Mouse (Mus musculus) olfactory bulb, adult 2 months (tissue): ENCODE measurements around the gene Rpl13.

Source experiments
- CTCF ChIP-seq: fragments of 200-500 bp; IDR thresholded peaks from 2 replicates; pipeline ENCODE4 v1.5.1; 2012; ENCODE audit warnings: low read depth, mild to moderate bottlenecking, low read length, moderate library complexity; ENCODE audit not compliant: insufficient read depth
- POLR2A ChIP-seq: fragments of 200-500 bp; IDR thresholded peaks from 2 replicates; pipeline ENCODE4 v1.6.1; 2012; ENCODE audit warnings: mild to moderate bottlenecking, low read depth, low read length, moderate library complexity; ENCODE audit not compliant: insufficient read depth

DNA sequence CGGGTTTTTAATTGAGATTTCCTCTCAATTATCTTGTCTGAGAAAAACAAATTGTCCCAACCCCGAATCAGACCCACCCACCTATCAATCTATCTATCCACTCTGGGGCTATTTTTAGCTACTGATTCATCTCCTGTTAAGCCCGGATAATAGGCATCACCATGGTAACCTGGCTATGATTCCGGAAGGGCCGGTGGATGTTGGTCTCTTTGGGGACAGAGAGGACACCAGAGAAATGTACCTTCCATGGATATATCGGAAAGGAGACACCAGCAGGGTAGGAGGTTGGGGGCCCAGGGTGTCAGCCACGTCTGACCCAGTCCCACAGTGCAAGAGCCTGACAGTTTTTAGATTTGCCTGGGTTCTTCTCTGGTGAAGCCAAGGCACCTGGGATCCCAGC is 33.3 kb downstream of the Rpl13 start:
- no peak for TF ChIP-seq POLR2A
- TF ChIP-seq CTCF = no peak
